Mouse (Mus musculus): ENCODE results near the gene Mrpl39.

Gene Mrpl39

DNA sequence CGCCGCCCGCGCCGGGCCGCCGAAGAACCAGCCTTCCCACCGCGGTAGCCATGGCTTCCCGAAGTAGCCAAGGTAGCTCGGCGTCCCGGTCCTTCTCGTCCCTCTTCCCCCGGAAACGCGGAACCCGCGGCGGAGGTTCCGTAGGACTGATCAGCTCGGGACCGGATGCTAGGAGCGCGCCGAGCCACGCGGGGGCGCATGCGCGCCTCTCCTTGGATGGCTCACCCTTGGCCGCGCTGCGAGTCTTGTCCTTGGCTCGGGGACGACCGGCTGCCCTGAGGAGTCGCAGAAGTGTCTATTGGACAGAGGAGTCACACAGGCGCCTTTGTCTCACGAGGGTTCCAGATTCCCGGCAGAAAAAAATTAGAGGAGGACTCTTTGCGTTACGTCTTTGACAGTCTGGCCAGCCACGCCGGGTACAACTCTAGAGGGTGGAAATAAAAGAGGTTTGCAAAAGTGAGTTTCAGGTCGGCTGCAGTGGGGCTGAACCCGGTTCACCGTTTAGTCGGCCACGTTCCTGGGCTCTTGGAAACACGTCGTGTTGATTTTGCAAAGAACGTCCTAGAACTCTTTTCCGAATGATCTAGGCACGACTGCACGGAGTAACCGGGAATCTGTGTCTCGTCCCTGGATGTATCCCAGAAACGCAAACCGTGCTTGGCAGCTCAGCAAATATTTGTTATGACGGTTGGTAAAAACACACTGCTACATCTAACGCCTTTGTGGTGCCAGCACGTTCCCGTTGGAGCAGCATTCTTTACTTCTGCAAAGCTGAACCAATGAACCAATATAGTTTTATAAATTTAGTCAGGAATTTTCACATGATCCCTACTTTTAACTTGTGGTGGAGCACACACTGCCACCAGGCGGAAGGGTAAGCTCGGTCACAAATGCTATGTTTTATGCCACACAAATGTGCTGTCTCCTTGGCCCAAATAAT is at the start of gene Mrpl39:
Gene Mrpl39, minus strand, starts transcription at position 577 of the 940 bp plus-strand sequence.
- DNase-seq (ENCODE audit: low spot score in 2 of 2): peak; percentile 98 to 99

GRCm38 (mm10) chr16:84784966-84785365 is 49.4 kb upstream of the Mrpl39 start:
- no peak for DNase-seq (ENCODE audit: low spot score in 2 of 2)

DNA sequence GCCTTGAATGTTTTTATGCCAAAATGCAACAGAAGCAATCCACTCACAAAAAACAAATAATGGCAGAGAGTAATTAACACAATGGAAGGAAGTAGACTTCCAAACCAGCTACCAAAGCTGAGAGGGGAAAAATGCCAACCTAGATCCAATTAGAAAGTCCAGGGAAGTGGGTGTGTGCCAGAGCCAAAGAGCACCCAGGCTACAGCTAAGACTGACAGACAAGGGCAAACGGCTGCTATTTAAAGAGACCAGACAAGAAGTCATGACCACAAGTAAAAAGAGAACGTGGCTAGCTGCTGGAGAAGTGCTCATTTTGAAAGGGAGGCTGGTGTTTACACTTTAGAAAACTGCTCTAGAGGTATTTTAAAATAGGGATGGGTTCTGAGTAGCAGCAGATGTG is 47.7 kb upstream of the Mrpl39 start:
- DNase-seq (ENCODE audit: low spot score in 2 of 2): no peak

- DNase-seq (ENCODE audit: low spot score in 2 of 2): no peak
These were observed 44.2 kb upstream of the Mrpl39 start for GRCm38 (mm10) chr16:84779718-84780117.

GRCm38 (mm10) chr16:84778861-84779630 is 43.5 kb upstream of the Mrpl39 start:
- no peak for DNase-seq (ENCODE audit: low spot score in 2 of 2)

DNA sequence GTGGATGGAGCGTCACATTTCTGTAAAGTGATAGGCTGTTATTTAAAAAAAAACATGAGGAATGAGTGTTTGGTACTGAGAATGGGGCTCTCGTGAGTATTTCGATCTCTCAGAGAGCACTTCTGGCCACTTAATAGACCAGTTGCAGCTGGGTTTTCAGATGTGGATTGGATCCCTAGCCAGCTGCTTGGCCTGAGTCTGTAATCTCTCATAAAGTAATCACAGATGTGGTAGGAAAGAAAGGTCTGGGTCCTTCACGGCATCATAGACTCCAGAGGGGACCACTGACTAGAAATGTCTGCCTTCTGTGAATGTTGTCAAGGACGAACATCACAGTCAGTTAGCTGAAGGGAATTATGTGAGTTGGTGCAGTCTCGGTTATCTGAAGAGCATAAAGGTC is 42.9 kb upstream of the Mrpl39 start:
- DNase-seq (ENCODE audit: low spot score in 2 of 2): no peak

DNA sequence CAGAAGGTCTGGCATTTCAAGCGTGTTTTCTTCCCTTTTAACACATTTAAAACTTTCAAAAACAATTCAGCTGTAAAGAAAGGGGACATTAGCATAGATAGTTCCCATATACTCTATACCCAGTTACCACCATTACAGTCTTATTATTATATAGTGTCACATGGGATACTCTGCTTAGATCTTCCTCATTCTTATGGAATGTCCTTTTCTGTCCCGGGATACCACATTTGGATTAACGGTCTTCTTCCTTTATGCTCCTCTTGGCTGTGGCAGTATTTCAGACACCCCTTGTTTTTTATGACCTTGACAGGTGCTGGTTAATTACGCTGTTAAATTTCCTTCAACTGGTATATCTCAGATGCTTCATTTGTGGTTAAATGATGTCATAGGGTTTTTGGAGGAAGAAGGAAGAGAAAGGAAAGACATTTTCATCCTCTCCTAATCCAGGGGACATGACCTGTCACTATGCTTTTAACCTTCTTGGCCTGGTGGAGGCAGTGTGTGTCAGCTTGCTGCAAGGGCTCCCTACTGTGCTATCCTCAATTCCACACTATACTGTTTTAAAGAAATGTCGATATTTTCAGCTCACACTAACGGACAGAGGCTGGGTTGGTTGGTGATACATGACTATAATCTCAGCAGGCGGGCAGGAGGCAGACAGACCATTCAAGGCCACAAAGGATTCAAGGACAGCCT is 40.7 kb upstream of the Mrpl39 start:
- no peak for DNase-seq (ENCODE audit: low spot score in 2 of 2)

DNA sequence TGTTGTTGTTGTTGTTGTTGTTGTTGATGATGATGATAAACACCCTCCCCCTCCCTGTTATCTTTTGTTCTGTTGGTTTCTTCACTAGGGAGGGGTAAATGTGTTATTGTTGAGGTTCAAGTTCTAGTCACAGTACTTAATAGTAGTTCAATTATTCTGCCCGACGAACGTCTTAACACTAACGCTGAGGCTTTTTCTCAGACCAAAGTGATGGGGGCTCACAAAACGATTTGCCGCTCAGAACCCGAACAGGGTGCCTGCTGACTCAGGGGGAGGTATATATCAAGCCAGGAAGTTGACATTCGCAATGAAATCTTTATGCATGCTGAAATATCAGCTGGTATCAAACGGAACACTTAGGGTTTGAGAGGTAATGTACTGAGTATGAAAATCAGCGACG is 39.8 kb upstream of the Mrpl39 start:
- DNase-seq (ENCODE audit: low spot score in 2 of 2): no peak

DNA sequence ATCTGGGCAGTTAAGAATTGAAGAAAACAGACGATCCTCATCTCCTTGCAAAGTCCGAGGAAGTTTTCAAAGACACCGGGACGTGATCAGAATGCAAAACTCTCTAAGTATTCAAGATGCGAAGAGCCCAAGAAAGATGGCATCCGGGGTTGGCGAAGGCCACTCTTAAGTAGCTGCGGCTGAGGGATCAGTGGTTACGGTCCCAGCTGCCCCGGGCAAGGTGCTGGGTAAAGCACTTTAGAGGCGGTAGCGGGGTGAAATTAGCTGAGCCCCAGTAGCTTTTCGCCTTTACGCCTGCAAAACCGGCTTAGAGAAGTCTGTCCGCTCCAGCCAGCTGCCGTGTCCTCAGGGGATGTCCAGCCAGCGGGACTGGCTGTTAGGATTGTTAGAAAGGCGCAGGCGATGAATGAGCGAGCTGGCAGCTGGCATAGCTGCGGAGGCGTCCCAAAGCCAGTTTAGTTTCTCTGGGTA is 39.3 kb upstream of the Mrpl39 start:
- peak; percentile 77 to 81 for DNase-seq (ENCODE audit: low spot score in 2 of 2)

GRCm38 (mm10) chr16:84774003-84774703 is 38.6 kb upstream of the Mrpl39 start, which contains the start of gene Jam2:
Gene Jam2, plus strand, starts transcription at chr16:84774123.
- peak; percentile 30 to 50 for DNase-seq (ENCODE audit: low spot score in 2 of 2)

DNA sequence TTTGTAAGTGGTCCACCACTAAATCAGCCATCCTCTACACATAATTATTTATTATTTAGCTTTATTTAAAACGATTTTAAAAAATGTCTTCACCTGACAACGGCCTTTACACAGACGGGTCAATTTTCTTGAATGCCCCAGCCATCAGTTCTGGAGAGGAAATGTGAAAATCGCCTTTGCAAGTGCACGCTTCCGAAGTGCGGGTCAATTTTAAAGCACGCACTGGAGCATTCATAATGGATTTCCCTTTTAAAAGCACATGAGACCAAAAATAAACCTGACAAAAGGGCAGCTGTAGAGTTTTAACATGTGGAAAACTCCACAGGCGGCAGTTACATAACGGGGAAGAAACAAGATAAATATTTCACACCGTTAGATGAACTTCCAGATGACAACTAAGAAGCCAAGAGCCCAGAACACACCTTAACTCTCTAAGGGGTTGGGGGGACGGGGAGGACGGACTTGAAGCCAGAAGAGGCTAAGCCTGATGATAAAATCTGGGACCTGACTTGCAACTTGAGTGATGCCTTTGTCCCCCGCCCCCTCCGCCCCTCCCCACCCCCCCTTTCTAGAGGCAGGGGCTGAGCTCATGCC is 37.8 kb upstream of the Mrpl39 start:
- no peak for DNase-seq (ENCODE audit: low spot score in 2 of 2)

DNA sequence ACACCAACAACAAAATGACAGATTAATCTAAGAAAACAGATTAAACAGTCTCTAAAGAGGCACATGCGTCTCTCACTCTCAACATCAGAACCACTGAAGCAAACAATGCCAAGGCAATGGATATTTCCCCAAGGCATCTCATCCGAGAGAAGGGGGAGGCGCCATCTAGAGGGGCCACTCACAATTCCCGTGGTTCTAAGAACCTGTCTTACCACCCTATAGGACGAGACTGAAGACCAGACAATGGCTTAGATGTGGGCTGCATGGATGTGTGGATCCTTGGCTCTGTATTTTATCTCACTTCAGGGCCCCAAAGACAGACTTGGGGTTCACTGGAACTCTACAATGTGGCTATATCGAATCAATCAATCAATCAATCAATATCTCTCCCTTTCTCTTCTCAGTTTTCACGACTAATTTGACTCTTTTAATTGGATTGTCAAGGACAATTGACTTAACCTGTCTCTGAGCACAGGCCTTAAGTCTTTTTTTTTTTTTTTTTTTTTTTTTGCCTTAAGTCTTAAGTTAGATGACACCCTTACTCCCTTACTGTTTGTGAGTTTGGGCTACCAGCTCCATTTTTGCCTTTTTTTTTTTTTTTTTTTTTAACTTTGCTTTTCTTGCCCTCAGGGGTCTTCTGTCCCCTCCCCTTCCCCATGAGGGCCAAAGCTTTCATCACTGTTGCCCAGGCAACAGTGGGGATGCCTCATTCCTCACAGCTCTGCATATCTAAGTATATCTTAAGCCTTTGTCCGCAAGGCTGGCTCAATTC is 37.1 kb upstream of the Mrpl39 start:
- DNase-seq (ENCODE audit: low spot score in 2 of 2): no peak

DNA sequence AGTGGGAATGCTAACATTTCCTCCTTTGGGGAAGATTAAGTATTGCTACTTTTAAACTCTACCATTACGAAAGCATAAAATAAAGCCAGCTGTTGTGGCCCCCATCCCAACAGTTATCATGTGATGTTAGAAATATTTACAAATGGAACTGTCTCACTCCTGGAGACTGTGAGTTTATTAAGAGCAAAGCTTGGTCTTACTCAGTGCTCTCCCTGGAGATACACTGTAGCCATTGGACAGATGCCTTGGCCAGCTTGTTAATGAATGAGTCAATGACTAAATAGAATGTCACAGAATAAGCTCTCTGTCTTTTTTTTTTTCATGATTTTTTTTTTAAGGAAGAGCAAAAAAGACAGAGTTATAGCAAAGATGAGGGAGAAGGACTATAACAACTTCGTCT is 35.9 kb upstream of the Mrpl39 start:
- DNase-seq (ENCODE audit: low spot score in 2 of 2): no peak

GRCm38 (mm10) chr16:84770891-84771290 is 35.3 kb upstream of the Mrpl39 start:
- DNase-seq (ENCODE audit: low spot score in 2 of 2): no peak

- DNase-seq (ENCODE audit: low spot score in 2 of 2): no peak
These were observed 34.3 kb upstream of the Mrpl39 start for GRCm38 (mm10) chr16:84769619-84770464.

- DNase-seq (ENCODE audit: low spot score in 2 of 2): no peak
These were observed 33.6 kb upstream of the Mrpl39 start for GRCm38 (mm10) chr16:84769182-84769581.

GRCm38 (mm10) chr16:84767956-84768355 is 32.4 kb upstream of the Mrpl39 start:
- DNase-seq (ENCODE audit: low spot score in 2 of 2): no peak

- no peak for DNase-seq (ENCODE audit: low spot score in 2 of 2)
These were observed 10.3 kb upstream of the Mrpl39 start for GRCm38 (mm10) chr16:84745721-84746306.
